Mouse (Mus musculus) thymus, adult 2 months (tissue): Measurements from ENCODE around the gene Pdyn.

Experiments
- CTCF ChIP-seq: fragments of 200-500 bp; IDR thresholded peaks from 2 replicates; pipeline ENCODE4 v1.5.1; 2012; ENCODE audit warnings: mild to moderate bottlenecking, control low read depth, low read length, moderate library complexity, borderline replicate concordance; ENCODE audit not compliant: control insufficient read depth, poor library complexity, insufficient read depth; ENCODE audit errors: extremely low read depth
- POLR2A ChIP-seq: fragments of 200-500 bp; IDR thresholded peaks from 2 replicates; pipeline ENCODE4 v1.6.1; 2012; ENCODE audit warnings: mild to moderate bottlenecking, low read length, control low read depth, moderate library complexity; ENCODE audit not compliant: control insufficient read depth, poor library complexity, insufficient read depth; ENCODE audit errors: extremely low read depth

DNA sequence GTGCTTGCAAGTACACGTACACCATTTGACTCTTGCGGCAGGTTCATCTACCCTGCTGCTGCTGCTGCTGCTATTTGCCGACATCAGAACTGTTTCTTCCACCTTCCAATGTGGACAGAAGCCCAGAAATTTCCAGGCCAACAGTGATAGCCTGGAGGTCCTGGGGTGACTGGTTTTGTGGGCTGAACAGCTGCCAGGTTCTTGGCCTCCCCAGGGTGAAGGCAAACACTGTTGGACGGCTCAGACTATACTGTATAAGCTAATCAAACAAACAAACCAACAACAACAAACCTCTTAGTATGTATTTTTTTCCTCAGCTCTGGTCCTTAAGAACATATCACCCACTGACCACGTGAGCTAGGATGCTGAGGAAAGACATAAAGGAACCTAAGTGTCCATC is 20.6 kb downstream of the Pdyn start:
- TF ChIP-seq CTCF: no peak
- no peak for TF ChIP-seq POLR2A
